Mouse (Mus musculus): ENCODE data around the gene Col6a2.

Gene Col6a2

DNA sequence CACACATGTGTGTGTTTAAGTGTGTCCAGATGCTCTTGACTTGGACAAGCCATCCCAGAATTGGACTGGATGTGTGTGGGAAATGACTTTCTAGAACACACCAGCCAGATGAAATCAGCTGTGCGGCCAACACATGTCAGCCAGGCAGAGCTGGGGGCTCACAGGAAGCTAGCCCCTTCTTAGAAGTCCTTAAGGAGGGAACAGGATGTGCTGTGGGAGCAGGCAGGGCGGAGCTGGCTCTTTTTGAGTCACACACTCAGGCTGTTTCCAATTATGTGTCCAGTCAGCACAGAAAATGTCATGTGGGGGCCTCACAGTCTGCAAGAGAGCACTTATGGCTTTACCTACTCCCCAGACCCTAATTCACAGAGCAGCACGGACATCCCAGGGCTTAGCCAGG is 12.6 kb upstream of the Col6a2 start:
- DNase-seq (ENCODE audit: low spot score): no peak

DNA sequence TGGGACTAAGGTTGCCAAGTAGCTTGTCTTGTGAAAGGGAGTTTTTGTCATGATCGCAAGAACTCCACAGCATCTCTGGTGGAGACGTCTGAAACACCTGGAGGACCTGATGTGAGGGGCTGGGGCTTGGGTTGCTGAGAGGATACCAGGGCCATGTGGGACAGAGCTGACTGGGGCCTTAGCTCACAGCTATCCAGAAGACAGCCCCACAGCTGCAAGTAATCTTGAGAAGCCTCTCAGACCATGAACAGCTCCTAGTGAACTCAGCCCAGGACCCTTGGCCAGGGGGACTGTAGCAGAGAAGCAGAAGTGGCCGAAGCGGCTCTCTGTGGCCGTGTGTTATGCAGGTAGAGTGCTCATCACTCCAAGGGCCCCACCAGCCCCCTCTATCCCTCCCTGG is 11.2 kb upstream of the Col6a2 start:
- no peak for DNase-seq (ENCODE audit: low spot score)

DNA sequence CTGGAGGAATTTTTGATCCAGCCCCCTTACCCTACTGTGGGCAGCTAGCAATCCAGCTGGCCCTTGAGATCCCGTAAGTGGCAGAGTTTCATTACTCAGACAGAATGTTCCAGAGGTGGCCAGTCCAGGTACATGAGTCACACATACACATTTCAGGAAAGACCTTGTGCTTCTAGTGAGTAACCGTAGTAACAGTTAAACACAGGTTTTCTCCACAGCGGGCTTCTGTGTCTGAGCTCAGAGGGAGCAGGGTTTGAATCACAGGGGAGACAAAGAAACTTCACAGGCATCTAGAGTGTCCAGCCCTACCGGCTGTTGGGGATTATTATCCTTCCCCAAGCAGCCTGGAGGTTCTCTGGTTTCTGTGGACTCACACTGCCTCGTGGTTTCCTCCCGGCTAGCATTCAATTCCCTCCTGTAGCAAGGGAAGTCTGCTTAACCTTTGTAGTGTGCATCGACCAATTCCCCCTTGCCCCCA is 10.7 kb upstream of the Col6a2 start:
- no peak for DNase-seq (ENCODE audit: low spot score)

DNA sequence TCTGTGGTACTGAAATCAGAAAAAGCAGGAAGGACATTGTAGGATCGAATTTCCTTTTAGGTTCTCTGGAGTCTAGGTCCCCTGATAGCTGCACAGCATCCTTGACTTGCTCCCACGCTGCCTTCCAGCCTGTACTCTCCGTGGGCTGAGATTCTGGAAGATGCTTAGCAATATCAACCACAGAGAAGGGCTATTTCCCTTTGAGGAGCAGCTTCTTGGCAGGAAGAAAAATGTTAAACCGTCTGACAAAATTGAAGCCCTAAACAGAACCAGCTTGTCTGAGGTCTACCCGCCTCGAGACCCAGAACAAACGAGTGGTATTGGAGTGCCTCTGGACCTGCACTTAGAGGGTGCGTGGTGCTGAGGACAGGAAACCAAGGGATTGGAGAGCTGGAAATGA is 9.2 kb upstream of the Col6a2 start:
- DNase-seq (ENCODE audit: low spot score): no peak

DNA sequence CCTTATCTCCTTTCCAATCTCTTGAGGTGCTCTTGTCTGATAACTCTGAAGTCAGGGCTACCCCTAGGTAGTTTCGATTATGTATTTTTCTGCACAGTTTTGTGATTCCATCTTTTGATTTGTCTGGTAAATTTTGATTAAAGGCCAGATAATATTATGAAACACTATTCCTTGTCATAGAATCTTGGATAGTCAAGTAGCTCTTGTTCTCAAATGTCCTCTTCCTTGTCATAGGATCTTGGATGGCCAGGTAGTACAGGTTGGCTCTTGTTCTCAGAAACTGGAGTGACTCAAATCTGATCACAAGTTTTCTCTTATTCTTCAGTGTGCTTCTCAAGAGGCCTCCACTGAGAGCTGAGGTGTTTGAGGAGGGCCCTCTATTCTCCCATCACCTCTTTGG is 7.2 kb upstream of the Col6a2 start:
- DNase-seq (ENCODE audit: low spot score): no peak

DNA sequence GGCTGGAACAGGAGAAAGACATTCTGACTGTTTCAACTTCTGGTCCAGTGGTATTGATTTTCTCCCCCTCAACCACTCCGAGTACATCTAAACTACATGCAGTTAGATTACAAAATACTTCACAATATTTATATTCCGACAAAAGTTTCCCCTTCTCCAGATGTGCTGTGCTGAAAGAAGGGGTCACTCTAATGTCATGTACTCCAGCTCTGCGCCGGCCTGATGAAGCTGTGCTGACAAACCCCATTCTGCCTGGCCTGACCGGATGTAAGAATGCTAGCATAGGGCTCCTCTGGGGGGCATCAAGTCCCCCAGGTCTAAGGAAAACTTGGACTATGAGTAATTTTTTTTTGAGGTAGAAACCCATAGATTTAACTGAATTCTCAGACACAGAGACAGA is 4.3 kb upstream of the Col6a2 start:
- DNase-seq (ENCODE audit: low spot score): no peak

DNA sequence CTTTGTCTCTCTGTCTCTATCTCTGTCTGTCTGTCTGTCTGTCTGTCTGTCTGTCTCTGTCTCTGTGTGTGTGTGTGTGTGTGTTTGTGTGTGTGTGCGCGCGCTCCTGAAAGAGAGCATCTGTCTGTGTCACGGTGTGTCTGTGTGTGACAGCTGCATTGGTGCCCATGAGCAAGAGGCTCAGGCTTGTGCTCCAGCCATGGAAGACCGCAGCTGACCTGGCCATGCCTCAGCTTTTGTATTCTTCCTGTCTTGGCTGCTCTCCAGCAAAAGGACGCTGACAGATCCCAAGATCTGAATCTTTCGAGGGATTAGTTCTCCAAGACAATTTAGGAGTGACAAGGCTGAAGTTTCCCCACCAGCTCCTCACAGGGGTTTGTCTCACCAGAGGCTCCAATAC is 1.5 kb upstream of the Col6a2 start:
- no peak for DNase-seq (ENCODE audit: low spot score)

DNA sequence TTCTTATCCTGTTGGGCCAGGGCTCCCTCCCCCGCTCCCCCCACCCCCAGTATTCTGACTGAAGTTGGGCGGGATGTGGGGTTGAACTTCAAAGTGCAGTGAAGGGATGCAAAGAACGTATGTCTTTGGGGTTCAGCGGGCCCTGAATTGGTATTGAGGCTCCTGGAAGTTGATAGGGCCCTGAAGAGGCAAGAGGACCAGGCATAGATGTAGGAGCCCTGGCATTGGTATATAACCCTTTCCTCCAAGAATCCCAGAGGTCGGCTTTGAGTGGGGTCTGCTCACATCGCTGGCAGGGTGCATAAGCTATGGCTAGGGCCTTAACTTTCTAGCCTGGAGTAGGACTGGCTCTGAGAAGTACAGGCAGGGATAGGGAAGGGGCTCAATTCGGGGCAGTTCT is 304 bp upstream of the Col6a2 start:
- no peak for DNase-seq (ENCODE audit: low spot score)

DNA sequence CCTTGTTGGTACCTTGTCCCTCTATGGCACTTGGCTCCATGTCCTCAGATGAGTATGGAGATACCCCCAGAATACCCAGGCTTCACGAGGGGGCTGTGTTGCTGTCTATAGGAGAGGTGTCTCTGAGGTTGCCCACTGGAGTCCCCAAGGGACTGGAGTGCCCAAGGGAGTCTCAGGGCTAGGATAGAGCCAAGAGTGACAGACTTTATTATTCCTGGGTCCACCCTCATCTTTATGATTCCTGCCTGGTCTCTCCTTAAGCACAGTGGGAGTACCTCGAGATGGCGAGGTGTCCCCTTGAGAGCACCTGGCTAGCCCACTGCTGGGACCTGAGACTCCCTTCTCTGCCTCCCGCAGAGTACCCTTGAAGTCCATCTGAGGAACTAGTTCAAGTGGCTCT is 1.0 kb downstream of the Col6a2 start:
- no peak for DNase-seq (ENCODE audit: low spot score)

DNA sequence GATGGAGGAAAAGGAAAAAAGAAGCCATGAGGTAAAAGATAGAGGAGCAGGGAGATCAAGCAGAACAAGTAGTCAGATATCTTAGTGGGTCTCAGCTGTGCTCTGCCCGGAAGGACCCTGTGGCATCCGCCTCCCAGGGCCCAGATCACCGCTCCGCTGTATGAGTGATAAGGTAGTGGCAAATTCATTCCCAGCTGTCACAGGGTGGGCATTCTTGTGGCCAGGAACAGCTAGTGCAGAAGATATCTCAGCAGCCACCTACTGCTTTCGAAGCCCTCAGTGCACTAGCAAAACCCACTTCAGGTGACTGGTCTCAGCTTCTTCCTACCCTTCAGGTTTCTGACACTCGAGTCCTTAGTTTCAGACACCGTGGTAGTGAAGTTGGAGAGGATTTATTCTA is 11.0 kb downstream of the Col6a2 start:
- no peak for DNase-seq (ENCODE audit: low spot score)

DNA sequence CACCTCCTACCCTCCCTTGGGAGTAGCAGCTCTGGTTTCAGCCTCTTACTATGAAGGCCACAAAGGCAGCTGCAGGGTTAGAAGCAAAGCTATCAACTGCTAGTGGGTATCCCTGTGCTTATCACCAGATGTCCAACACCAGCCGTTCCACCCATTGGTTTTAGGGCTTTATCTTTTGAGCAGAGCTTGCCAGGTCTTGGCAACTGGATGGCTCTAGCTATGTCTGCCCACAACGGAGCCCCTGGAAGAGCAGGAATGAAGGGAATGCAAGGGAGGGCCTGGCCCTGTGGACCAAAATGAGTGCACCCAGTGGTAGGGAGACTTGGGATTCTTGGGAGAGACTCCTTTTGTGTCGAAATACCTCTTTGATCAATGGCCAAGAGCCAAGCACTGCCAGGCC is 20.7 kb downstream of the Col6a2 start:
- no peak for DNase-seq (ENCODE audit: low spot score)

DNA sequence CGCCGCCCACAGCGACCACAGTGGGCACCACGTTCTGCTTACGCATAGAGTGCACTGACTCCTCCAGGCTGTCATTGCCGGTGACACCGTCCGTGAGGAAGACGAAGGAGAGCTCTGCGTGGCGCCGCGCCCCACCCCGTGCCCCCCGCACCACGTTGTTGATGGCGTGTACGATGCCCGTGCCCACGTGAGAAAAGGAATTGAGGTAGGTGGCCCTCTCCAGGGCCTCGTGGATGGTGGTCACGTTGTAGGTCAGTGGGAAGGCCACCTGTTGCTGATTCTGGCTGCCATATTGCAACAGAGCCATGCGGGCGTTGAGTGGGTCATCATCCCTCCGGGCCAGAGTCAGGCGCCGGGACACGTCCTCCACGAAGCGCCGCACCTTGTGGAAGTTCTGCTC is 27.1 kb downstream of the Col6a2 start:
- DNase-seq (ENCODE audit: low spot score): no peak

DNA sequence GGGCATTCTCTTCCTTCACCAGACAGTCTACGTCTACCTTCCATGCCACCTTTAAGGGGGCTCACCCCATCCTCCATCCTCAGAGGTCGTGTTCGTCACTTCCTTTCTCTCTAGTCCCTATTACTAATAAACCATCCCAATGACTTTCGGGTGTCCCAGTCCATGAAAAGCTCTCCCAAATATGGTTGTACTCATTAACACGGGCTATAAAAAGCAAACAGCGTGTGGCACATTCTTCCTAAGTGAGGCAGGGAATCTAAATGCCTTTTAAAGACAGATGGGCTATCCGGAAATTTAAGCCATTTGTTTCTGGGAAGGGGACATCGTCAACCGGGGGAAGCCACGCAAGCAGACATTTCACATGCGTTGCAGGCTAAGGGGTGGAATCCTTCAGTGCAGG is 33.2 kb downstream of the Col6a2 start:
- DNase-seq (ENCODE audit: low spot score): no peak

DNA sequence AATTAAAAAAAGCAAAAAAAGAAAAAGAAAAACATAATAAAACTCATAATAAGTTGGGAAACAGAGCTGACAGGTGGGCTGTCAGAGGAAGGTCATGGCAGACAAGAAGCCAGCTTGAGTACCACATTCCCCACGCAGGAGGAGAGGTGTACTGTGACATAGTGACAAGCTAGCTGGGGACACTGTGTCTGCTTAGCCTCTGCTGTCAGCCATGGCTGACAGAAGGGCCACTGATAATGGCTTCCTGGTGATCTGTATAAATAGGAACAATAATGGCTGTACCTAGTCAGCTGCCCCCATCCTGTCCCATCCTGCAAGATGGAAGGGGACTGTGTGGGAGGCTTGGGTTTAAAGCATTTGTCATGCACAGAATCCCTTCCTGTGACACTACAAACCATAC is 37.2 kb downstream of the Col6a2 start:
- DNase-seq (ENCODE audit: low spot score): no peak

DNA sequence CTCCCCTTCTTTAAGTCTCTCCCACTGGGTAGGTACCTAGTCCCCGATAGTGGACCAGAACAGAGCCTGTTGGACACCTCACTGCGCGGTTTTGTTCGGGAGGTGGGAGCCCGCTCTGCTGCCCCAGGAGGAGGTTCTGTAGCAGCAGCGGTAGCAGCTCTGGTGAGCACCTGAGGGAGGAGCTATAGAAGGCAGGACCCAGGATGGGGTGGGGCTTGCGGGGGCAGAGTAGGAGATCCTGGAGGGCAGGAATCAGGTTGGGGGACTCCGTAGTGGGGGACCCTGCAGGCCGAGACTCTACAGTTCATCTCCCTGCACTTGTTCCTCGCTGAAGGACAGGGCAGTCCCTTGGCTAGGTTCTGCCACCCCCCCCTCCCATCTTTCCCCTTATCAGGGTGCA is 39.3 kb downstream of the Col6a2 start:
- no peak for DNase-seq (ENCODE audit: low spot score)

DNA sequence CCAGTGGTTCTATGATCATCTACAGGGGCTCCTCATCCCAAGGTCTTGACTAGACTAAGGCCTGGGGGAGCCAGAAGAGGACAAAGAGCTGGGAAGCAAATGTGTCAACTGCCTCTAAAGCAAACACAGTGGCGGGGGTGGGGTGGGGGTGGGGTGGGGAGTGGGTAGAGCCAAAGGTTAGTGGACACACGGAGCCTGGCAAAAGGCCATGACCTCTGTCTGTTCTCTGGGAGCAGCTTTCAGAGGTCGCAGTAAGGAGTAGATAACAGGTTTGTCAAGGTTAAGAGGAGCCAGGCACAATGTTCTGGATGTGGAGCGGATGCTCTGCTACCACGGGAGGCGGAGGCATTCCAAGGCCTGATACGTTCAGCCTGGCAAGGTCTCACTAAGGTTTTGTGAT is 46.5 kb downstream of the Col6a2 start:
- no peak for DNase-seq (ENCODE audit: low spot score)

DNA sequence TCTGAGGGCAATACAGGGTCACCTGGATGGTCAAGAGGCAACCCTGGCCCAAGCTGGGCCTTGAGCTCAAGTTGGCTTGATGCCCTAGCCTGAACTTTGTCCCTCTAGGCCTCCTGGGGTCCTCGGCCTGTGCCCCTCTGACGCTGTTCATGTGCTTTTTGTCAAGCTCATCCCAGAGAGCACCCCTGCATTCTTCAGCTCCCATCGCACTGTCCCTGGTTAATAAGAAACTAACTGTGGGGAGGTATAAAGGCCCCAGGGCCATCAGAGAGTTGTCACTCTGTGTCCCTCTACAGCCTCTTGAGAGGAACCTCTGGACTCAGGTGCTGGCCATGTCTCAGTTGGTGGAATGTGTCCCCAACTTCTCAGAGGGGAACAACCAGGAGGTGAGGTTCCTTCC is 48.1 kb downstream of the Col6a2 start, which contains the start of gene Ftcd:
Gene Ftcd, plus strand, starts transcription at position 275 of the 400 bp plus-strand sequence.
- no peak for DNase-seq (ENCODE audit: low spot score)

DNA sequence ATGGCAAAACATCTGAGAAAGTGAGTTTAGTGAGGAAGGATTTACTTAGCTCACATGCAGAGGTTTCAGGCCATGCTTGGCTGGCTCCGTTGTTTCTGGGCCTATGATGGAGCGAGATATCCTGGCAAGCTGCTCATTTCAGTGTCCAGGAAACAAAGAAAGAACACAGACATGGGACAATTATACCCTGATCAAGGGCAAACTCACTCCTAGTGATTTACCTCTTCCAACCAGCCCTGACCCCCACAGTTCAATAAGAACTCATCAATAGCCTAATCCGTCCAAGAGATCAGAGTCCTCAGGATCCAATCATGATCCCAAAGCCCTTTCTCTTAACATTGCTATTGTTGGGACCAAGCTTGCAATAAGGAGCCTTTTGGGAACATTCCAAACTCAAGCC is 51.3 kb downstream of the Col6a2 start:
- DNase-seq (ENCODE audit: low spot score): no peak

DNA sequence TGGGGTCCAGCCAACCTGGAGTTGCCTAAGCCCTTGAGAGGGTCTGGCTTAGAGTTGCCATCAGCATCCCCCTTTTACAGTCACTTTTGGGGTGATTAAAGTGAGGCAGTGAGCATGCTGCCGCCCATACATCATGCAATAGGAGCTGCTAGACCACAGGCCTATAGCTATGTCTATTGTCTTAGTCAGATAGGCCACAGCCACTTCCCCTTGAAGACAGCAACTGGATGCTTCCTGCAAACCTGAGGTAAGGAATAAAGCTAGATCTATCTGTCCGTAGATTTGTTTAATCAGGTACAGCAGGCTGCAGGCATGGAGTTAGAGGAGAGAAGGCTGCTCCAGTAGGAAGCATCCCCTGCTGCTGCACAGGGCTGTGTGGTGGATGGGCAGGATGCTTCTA is 52.4 kb downstream of the Col6a2 start:
- no peak for DNase-seq (ENCODE audit: low spot score)

DNA sequence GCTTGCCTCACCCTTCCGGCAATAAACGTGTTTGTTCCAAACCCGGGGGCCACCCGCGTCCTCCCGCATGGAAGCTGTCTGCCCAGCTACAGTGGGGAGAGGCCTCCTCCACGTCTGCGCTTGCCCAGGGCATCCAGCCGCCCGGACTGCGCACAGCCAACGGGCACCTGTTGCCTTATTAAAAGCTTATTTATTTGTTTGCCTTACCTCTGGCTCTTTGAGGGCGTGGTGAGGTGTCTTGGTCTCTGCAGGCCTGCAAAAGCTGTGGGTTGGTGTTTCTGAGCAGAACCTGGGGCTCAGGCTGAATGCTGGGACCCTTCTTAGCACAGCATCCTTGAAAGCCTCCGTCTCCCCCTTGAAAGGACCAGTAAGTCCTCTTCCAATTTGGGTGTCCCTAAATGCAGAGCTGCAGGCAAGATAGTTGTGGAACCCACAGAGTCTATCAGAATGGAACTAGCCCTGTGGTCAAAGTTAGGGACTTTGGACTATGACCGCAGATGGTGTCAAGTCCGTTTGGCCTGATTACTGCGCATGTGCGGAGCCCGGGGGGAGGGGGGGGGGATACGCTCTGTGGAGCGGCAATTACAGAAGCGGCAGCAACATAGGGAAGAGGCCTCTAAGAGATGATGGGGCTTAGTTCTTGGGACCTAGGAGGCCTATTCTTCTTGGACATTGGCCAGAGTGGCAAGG is 53.3 kb downstream of the Col6a2 start:
- DNase-seq (ENCODE audit: low spot score): no peak

DNA sequence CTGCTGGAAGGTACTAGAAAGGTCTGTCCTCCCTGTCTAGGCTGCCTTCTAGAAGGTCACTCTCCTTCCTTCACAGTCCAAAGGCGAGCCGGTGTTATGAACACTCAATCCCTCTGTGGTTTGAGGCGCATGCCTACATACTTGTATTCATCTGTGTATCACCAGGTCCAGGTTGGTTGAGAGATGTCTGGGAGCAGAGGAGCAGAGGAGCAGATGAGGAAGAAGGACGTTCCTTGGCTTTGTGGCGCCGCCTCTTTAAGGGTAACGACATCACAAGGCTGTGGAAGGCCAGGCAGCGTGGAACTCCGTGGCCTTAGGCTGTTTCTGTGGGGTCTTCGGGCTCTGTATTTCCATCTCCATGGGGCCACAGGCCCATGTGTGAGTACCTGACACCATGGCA is 61.5 kb downstream of the Col6a2 start, which contains the start of gene Spatc1l:
Gene Spatc1l, plus strand, starts transcription at position 301 of the 400 bp plus-strand sequence.
- no peak for DNase-seq (ENCODE audit: low spot score)

DNA sequence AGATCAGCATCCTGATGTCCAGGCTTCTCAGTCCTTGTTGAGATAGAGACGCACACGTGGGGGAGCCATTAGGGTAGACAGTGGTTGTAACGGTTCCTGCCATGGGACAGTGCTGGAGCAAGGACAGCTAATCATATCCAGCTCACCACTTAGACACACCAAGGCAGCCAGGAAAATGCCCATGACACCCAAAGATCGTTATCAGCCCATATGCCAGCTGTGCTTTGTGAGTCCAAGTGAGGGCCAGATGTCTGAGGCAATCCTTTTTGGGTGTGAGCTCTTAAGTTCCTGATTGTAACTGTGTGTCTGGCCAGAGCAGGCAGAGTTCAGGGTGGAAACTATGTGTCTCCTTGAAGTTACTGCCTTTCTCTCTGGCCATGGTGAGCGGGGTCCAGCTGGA is 69.4 kb downstream of the Col6a2 start:
- DNase-seq (ENCODE audit: low spot score): no peak

DNA sequence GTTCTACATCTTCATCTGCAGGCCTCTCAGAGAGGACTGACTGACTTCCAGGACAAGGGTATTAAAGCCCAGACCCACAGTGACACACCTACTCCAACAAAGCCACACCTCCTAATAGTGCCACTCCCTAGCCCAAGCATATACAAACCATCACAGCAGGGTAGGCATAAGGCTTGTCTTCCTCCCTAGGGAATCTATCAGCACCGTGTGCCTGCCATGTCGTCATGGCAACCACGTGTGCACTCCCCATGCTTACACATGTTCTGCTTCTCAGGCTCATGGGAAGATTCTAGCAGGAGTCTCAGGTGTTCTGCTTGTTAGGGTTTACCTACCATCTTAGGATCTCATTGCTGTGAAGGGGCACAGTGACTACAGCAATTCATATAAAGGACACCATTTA is 71.9 kb downstream of the Col6a2 start:
- no peak for DNase-seq (ENCODE audit: low spot score)

DNA sequence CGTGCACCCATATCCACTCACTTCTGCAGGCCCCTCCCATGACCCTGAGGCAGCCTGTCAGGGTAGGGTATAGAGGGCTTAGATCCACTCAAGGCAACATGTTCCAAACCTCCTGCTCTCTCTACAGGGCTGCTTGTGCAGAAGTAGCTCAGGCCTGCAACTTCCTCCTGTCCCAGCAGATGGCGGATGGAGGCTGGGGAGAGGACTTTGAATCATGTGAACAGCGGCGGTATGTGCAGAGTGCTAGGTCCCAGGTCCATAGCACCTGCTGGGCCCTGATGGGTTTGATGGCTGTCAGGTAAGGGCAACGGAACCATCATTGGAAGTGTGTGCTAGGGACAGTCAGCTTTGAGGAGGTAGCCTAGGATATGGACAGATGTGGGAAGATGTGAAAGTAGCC is 73.0 kb downstream of the Col6a2 start:
- DNase-seq (ENCODE audit: low spot score): no peak

DNA sequence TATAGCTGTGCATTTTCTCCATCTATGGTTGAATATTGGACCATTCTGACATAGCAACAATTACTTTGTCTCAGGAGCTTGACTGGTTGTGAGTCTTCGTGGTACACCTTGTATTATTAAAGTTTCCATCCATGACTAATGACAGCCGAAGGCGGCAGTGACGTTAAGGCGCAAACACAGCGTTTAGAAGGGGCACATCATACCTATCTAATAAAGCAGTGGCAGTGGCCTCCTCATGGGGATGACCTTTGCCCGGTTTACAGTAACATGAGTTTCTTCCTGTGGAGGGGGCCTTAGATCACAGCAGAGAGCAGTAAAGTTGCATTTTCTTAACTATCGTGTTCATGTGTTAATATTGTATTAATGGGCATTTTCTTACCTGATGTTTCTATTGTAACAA is 75.2 kb downstream of the Col6a2 start:
- no peak for DNase-seq (ENCODE audit: low spot score)

All from urinary bladder, postnatal 10 days (tissue).